Mouse (Mus musculus) frontal cortex, adult 2 months (tissue): ENCODE measurements around the gene Pi4ka. TPM values are rescaled to one million over a fixed set of nuclear protein-coding genes. Genes with fewer than 3 reads are reported as not detected.
"Not testable (repeated sequence)": the region's sequence is repeated elsewhere in the genome, so short reads cannot be mapped to it uniquely, and the experiment has no call there.

Experiments
- DNase-seq, 2 experiments: peaks; one replicate each; pipeline ENCODE4 v3.0.0; 2022; ENCODE audit warnings: low spot score in 1 of 2; ENCODE audit errors: extremely low spot score in 1 of 2
- polyA plus RNA-seq: library from polyadenylated mRNA; depleted of rRNA; stranded (reverse); fragments of >200 nt; gene quantifications from 2 replicates; pipeline ENCODE4 v1.2.3, GENCODE M21; 2012; rRNA removed

The Pi4ka gene
- polyA plus RNA-seq, 1 experiment = 305 TPM

DNA sequence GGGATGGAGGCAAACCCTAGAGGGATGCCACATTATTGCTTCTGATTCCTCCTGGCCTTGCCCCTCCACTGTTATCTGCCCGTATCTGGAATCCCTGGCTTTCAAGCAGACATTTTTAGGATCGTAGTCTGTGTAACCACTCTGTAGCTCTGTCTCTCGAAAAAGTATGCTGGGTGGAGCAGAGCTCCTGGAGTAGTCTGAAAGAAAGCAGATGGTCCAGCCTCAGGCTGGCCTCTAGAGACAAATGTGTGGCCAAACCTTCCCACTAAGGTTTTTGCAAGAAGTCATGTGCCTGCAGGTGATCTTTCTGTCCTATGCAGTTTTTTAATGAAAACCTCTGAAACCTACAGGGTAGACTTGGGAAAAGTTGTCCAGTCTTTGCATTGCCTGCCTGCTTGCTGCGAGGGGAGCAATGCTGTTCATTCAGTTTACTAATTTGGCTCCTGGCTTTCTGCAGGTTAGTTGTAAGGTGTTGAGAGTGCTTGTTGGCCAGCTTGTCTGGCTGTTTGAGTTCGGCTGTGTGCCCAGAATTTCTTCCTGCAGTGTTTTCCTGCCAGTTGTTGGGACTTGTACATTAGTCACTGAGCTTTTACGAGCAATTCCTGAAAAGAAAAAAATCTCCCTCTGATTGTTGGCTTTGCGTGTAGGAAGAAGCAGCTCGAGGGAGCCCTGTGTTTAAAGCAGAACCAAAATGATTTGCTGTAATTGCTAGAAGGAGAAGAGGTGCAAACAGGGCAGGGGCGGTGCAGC is 171.0 kb downstream of the Pi4ka start:
- peak; percentile 28 to 76 for DNase-seq

DNA sequence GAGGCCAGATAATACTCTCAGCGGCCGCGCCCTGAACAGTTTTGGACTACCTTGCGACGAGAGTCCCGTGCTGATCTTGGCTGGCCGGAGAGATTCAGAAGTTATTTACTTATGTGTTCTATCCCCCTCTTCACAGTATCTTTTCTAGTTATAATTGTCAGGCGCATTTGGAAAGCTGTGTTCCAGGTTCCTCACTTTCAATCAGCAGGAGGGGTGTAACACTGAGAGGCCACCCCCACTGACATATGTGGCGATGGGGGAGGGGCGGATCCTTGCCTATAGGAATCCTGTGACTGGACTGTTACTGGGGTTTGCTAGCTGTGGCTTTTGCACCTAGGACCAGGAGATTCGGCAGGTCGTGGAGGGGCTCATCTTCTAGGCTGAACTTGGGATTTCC is 171.6 kb downstream of the Pi4ka start:
- DNase-seq = peak in 1 of 2 experiments; percentile 65

DNA sequence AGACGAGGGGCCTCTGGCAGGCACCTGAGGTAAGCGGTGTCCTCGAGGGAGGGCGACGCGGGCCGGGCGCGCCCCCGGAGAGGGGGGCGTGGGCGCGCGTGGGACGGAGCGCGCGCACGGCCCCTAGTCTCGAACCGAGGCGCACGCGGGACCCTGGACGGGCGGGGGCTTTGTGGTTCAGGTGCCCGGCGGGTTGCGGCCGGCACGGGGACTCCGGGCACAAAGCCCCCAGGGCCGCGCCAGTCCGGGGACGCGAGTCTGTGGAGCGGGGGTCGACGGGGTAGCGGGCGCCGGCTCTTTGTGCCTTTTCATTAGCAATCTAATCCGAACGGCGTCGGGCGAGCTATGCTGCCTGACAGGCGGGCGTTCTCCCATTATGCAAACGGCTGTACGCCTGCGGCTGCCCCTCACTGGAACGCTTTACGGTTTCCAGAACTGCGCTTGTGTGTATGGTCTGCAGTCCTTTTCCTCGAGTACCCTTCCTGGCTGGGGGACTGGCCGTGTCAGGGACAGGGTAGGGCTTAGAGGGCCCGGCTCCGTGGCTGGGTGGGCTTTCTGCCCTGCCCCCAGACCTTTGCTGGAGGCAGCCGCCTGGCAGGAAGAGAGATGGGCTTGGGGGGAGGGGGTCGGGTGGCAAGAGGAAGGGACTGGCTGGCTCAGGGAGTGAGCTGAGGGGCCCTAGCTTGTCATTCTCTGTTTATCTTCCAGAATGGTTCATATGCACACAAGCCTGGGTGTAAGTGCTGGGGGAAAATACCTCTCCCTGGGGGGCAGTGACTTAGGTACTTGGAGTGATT is 172.2 kb downstream of the Pi4ka start:
- DNase-seq = peak in 1 of 2 experiments; percentile 34

DNA sequence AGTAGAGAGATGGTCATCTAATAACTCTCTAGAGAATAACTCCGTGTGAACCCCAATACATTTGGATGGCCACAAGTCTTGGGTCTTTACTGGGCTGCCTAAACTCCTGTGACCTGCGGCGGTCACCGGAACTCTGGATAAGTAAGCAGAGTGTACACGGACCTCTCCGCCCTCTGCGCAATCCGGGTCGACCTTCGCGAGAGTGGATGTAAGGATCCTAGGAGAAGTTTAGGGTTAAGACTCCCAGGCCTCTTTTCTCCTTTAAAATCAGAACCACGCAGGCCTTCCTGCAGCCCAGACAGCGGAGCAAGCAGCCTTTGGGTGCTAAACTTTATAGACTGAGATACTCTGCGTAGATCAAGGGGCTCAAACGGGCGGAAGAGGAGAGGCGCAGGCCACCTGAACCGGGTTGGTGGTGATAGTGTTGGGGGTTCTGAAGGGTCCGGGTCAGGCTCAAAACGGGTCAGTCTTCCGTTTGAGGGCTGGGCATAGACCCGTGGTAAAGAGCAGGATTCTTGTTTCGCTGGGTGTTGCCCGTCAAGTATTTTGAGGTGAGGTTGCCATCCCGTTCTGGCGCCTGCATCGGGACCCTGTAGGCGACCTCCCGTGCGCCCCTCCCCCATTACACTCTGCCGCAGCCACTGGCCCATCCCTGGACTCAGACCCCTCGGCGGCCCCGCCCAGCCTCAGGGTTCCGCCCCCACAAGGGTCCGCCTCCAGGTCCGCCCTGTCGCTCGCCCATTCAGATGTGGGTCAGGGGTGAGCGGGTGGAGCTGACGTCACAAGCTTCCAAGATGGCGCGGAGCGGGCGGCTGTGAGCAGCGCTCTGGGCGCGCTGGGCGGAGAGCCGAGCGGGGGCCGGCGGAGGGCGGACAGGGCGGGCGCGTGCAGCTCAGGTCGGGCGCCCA is 173.1 kb downstream of the Pi4ka start, which contains the start of gene Hic2:
Gene Hic2 (plus strand): TSS at position 779 of the 908 bp plus-strand sequence.
- peak; percentile 78 to 88 for DNase-seq

DNA sequence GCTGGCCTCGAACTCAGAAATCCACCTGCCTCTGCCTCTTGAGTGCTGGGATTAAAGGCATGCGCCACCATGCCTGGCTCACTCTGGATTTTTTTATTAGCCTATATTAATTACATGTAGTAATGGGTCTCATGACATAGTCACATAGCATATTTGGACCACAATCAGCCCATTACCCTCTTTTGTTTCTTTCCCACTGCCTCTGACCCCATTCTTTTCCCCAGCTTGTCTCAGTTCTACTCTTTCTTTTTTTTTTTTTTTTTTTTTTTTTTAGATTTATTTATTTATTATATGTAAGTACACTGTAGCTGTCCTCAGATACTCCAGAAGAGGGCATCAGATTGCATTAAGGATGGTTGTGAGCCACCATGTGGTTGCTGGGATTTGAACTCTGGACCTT is 174.6 kb downstream of the Pi4ka start:
- DNase-seq = not testable (repeated sequence)

Other genes with a start within 250 kb of the Pi4ka start
- gene Ube2l3, start 203.7 kb downstream of the Pi4ka start, polyA plus RNA-seq = 131 and 136 TPM in 2 replicates
- gene Rimbp3, start 197.7 kb downstream of the Pi4ka start, polyA plus RNA-seq = 0.69 and 0.96 TPM in 2 replicates
- gene Hic2, start 172.7 kb downstream of the Pi4ka start, polyA plus RNA-seq = 5.8 and 6.1 TPM in 2 replicates
- gene Tmem191c, start 130.2 kb downstream of the Pi4ka start, polyA plus RNA-seq = 338 and 351 TPM in 2 replicates
- gene Serpind1, start 74.9 kb downstream of the Pi4ka start, polyA plus RNA-seq = 2.1 and 4.0 TPM in 2 replicates
- 10.5 and 11.2 TPM in 2 replicates for gene Snap29, start 328 bp downstream of the Pi4ka start, polyA plus RNA-seq
- gene Crkl, start 45.7 kb upstream of the Pi4ka start, polyA plus RNA-seq = 23.0 and 23.1 TPM in 2 replicates
- 144 and 169 TPM in 2 replicates for gene Aifm3, start 83.3 kb upstream of the Pi4ka start, polyA plus RNA-seq
- 267 and 291 TPM in 2 replicates for gene Lztr1, start 102.4 kb upstream of the Pi4ka start, polyA plus RNA-seq
- gene Thap7, start 124.8 kb upstream of the Pi4ka start, polyA plus RNA-seq = 73.0 and 74.7 TPM in 2 replicates
- gene Lrrc74b, start 154.9 kb upstream of the Pi4ka start, polyA plus RNA-seq = 0.69 and 0.88 TPM in 2 replicates
- gene P2rx6, start 155.6 kb upstream of the Pi4ka start, polyA plus RNA-seq = 2.6 TPM in 2 replicates
- gene Slc7a4, start 176.9 kb upstream of the Pi4ka start, polyA plus RNA-seq = 65.2 and 82.2 TPM in 2 replicates
- 164 and 168 TPM in 2 replicates for gene Smpd4, start 213.0 kb upstream of the Pi4ka start, polyA plus RNA-seq
- 31.7 and 43.2 TPM in 2 replicates for gene Ccdc74a, start 240.2 kb upstream of the Pi4ka start, polyA plus RNA-seq